Mouse (Mus musculus): ENCODE data around the gene Gpr1.

GRCm38 (mm10) chr1:63260742-63261033 is 46.3 kb upstream of the Gpr1 start:
- TF ChIP-seq MAFK (IDR thresholded peaks at IDR 0.05; ENCODE audit: insufficient read depth, low read depth, low read length), result no peak
- no peak for TF ChIP-seq CHD2 (IDR thresholded peaks at IDR 0.05; ENCODE audit: low read depth, low read length)
- TF ChIP-seq HCFC1 (IDR thresholded peaks at IDR 0.05; ENCODE audit: borderline replicate concordance, insufficient read depth, low read length), result no peak
- no peak for TF ChIP-seq ZNF384 (IDR thresholded peaks at IDR 0.05; ENCODE audit: low read depth, low read length)

All from ES-E14 (cell line).